Mouse (Mus musculus) forebrain, embryonic 11.5 days (tissue): ENCODE measurements around the gene Zfp398. TPM values are rescaled to one million over a fixed set of nuclear protein-coding genes. Genes with fewer than 3 reads are reported as not detected.
A peak's percentile ranks its signal among the peaks of the same experiment; 100 is the strongest.

Experiments
- ATAC-seq: fragments of 200-750 bp; cut with Nextera tagmentation; replicated peaks from 2 replicates; pipeline ENCODE4 v1.8.0; 2017; ENCODE audit warnings: moderate TSS enrichment; ENCODE audit not compliant: low FRiP score
- DNase-seq: peaks from one replicate; pipeline ENCODE4 v3.0.0-alpha.2; 2017; ENCODE audit warnings: low spot score
- H3K27ac ChIP-seq: fragments of 300-500 bp; sonication (generic); 2 replicates; pipeline ENCODE4 v1.5.1; 2014; ENCODE audit warnings: low read depth, low read length
- H3K27me3 ChIP-seq: fragments of 300-500 bp; sonication (generic); 2 replicates; pipeline ENCODE4 v1.6.1; 2014; ENCODE audit warnings: mild to moderate bottlenecking, low read length, mixed read lengths; ENCODE audit not compliant: control insufficient read depth, insufficient read depth
- H3K36me3 ChIP-seq: fragments of 300-500 bp; sonication (generic); 2 replicates; pipeline ENCODE4 v1.6.1; 2014; ENCODE audit warnings: mild to moderate bottlenecking, low read length, moderate library complexity, mixed read lengths; ENCODE audit not compliant: control insufficient read depth, insufficient read depth
- H3K4me1 ChIP-seq: fragments of 300-500 bp; sonication (generic); replicated peaks from 2 replicates; pipeline ENCODE4 v1.6.1; 2014; ENCODE audit warnings: low read length, mixed read lengths; ENCODE audit not compliant: control insufficient read depth, insufficient read depth
- H3K4me2 ChIP-seq: fragments of 300-500 bp; sonication (generic); 2 replicates; pipeline ENCODE4 v1.6.1; 2014; ENCODE audit warnings: low read depth, mild to moderate bottlenecking, low read length, moderate library complexity, mixed read lengths; ENCODE audit not compliant: severe bottlenecking
- H3K4me3 ChIP-seq: fragments of 300-500 bp; sonication (generic); 2 replicates; pipeline ENCODE4 v1.5.1; 2014; ENCODE audit warnings: low read depth, low read length
- H3K9ac ChIP-seq: fragments of 300-500 bp; sonication (generic); 2 replicates; pipeline ENCODE4 v1.6.1; 2014; ENCODE audit warnings: low read length
- H3K9me3 ChIP-seq: fragments of 300-500 bp; sonication (generic); 2 replicates; pipeline ENCODE4 v1.6.1; 2016; ENCODE audit warnings: low read length, mixed read lengths; ENCODE audit not compliant: control insufficient read depth
- WGBS: fragments of 180-500 bp; shearing (Covaris S2); extraction: QIAGEN DNeasy Blood & Tissue Kit; methylation state at CpG from one replicate; pipeline ENCODE4 v1.1.7; 2014; 5-methylcytosine and 5-hydroxymethylcytosine counted together
- polyA plus RNA-seq: library from polyadenylated mRNA; unstranded; fragments of >200 nt; fragmentation: Nextera tagmentation; extraction: Ambion mirVana; gene quantifications from 2 replicates; pipeline ENCODE4 v1.2.1, GENCODE M21; 2014

Gene Zfp398
- polyA plus RNA-seq, 1 experiment from 2014 or later, result 9.2 TPM

DNA sequence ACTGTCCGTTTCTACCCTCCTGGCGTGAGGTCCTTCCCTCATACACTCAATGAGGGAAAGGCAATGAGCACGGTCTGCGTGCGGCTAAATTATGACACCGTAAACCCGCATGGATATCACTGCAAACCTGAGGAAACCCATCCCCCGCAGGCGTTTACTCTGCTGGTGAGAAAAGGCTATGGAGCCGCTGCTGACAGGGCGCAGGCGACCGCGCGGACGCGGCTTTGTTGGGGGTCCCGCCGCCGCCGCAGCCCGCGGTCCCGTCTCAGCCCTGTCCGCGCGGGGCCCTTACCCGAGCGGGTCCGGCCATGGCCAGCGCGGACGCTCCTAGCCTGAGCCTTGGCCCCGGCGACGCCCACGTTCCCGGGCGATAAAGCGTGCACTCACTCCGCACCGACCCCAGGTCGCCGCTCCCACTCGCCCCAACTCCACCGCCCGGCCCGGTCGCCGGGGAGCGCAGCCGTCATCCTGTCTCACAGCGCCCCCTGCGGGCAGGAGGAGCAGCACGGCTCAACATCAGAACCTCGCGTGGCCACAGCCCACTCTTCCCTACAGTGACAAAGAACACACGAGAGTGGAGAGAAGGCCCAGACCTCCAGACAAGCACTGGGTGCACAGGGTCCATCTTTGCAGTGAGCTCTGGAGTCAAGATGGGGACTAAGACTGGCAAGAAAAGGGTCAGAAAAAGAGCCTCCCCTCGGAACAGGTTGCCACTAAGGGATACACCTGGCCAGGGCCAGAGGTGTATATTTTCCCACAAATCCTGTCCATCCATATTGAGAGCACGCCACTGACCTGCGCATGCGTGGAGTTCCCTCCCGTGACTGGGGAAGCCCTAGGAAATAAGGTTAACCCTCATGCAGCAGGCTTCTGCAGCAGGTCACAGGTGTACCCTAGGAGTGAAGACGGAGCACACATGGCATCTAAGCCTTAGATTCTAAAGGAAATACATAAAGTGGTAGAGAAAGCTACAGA lies 5.1 kb upstream of the Zfp398 start, which contains the start of gene Zfp786:
Gene Zfp786, minus strand, starts transcription at position 764 of the 975 bp plus-strand sequence.
- Histone ChIP-seq H3K9ac (peak within 1 kb of the TSS; percentile 89), H3K4me1 (peaks cover 3% of the 10 kb centered on the region; the same call in 1 of the 2 replicates), H3K9me3 (no peaks in the 10 kb centered on the region), H3K4me2 (peak within 1 kb of the TSS; percentile 58), H3K36me3 (no peaks in the 10 kb centered on the region), H3K27ac (peak within 1 kb of the TSS; percentile 77), H3K27me3 (no peaks in the 10 kb centered on the region), H3K4me3 (peak within 1 kb of the TSS; percentile 84)
- ATAC-seq, result peak; percentile 92
- DNase-seq, result peak; percentile 98
- WGBS, result 2% methylated on average over 64 of the region's 64 CpGs

DNA sequence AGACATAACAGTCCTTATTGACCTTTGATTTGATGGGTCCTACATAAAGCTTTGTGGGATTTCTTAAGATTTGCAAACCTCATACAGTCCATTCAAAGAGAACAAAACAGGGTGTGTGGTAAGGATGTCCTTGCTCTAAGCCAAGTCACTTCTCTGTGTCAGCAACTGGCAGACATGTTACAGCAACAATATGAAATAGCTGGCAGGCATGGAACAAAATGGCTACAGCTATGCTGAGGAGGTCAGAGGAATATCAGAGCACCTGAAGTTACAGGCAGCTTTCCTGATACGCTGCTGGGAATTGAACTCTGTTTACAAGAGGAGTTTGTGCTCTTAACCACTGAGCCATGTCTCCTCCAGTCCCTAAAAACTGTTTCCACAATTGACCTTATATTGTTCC lies 3.2 kb upstream of the Zfp398 start:
- Histone ChIP-seq H3K9ac (no peak overlapping the region), H3K36me3 (no peaks in the 10 kb centered on the region), H3K27ac (no peak overlapping the region), H3K4me1 (peaks cover 3% of the 10 kb centered on the region; the same call in 1 of the 2 replicates), H3K27me3 (no peaks in the 10 kb centered on the region), H3K9me3 (no peaks in the 10 kb centered on the region), H3K4me2 (no peak overlapping the region), H3K4me3 (no peak overlapping the region)
- no peak for ATAC-seq
- no peak for DNase-seq
- 82% methylated on average over 1 of the region's 1 CpGs for WGBS

- H3K4me3 ChIP-seq, result peak overlapping the region; percentile 88
- under 1% methylated on average over 49 of the region's 49 CpGs for WGBS
- no peaks in the 10 kb centered on the region for H3K36me3 ChIP-seq
- no peaks in the 10 kb centered on the region for H3K4me1 ChIP-seq
- H3K9ac ChIP-seq, result peak overlapping the region; percentile 86
- no peaks in the 10 kb centered on the region for H3K27me3 ChIP-seq
- peak; percentile 82 for ATAC-seq
- no peaks in the 10 kb centered on the region for H3K9me3 ChIP-seq
- H3K4me2 ChIP-seq, result peak overlapping the region; percentile 71
- H3K27ac ChIP-seq, result peak overlapping the region; percentile 93
- DNase-seq, result peak; percentile 78
Measured at GRCm38 (mm10) chr6:47835984-47836521, 592 bp downstream of the Zfp398 start.

DNA sequence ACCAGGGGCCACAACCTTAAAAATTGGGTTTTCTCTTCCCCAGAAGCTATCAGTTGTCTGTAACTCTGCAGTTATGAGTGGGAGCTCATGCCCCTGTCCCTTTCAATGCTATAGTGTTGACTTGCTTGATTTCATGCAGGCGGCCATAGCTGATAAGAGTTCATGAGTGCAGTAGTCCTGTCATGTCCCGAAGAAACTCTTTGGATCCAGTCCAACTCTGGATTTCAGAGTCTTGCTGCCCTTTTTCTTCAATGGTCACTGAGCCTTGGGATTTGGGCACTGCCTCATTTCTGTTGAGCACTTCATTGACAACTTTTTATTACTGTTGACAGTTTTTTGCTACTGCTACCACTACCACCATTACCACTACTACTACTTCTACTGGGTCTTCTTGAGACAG lies 2.2 kb downstream of the Zfp398 start:
- Histone ChIP-seq H3K27ac (no peak overlapping the region), H3K9me3 (no peaks in the 10 kb centered on the region), H3K4me3 (no peak overlapping the region), H3K36me3 (no peaks in the 10 kb centered on the region), H3K4me1 (no peaks in the 10 kb centered on the region), H3K27me3 (no peaks in the 10 kb centered on the region), H3K4me2 (no peak overlapping the region), H3K9ac (no peak overlapping the region)
- no peak for ATAC-seq
- DNase-seq, result no peak
- WGBS, result 90% methylated on average over 2 of the region's 2 CpGs

DNA sequence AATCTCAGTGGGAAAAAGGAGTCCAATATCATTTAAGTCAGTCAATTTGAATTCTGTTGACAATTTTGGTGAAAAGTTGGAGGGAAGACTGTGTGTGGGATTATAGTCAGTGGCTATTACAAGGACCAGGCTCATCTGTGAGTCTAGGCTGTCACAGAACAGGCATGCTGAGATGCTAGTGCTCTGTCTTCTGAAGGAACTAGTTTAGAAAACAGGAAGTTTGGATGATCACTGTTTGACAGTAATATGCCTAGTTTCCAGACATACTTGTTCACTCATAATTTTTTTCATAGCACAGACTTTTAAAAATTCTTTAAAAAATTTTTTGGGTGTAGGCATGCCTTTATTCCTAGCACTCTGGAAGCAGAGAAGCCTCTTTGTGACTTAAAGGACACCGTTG lies 5.6 kb downstream of the Zfp398 start:
- H3K9ac ChIP-seq, result no peak overlapping the region
- no peaks in the 10 kb centered on the region for H3K27me3 ChIP-seq
- no peak overlapping the region for H3K4me2 ChIP-seq
- H3K9me3 ChIP-seq, result no peaks in the 10 kb centered on the region
- H3K36me3 ChIP-seq, result no peaks in the 10 kb centered on the region
- H3K4me1 ChIP-seq, result no peaks in the 10 kb centered on the region
- WGBS, result 96% methylated on average over 1 of the region's 1 CpGs
- no peak overlapping the region for H3K27ac ChIP-seq
- ATAC-seq (no peak), DNase-seq (no peak)
- no peak overlapping the region for H3K4me3 ChIP-seq

DNA sequence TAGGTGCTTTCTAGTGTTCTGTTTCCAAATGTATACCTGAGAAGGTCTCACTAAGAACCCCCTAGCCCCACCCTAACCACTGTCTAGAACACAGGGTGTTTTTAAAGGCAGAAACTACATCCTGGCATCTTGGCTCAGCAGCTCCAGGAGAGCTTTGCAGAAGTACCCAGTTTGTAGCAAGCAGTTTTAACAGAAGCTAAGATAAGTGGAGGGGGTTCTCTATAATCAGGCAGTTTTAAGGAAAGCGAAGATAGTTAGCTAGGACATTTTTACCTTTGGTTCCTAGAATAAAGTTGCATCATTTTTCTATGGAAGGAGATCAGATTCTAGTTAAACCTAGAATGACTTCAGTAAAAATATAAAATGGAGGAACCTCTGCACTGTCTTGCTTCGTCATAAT lies 6.4 kb downstream of the Zfp398 start:
- H3K27ac ChIP-seq, result no peak overlapping the region
- 91% methylated on average over 2 of the region's 2 CpGs for WGBS

GRCm38 (mm10) chr6:47842337-47842736 lies 6.9 kb downstream of the Zfp398 start:
- H3K27ac ChIP-seq, result no peak overlapping the region
- DNase-seq, result no peak
- H3K9me3 ChIP-seq, result no peaks in the 10 kb centered on the region
- no peak overlapping the region for H3K9ac ChIP-seq
- no peak for ATAC-seq
- no peak overlapping the region for H3K4me2 ChIP-seq
- H3K36me3 ChIP-seq, result no peaks in the 10 kb centered on the region
- H3K27me3 ChIP-seq, result no peaks in the 10 kb centered on the region
- H3K4me3 ChIP-seq, result no peak overlapping the region
- WGBS, result 83% methylated on average over 1 of the region's 1 CpGs
- H3K4me1 ChIP-seq, result no peaks in the 10 kb centered on the region

More for the DNA sequence above, 6.4 kb downstream of the Zfp398 start:
- ATAC-seq (no peak), DNase-seq (no peak)
- Histone ChIP-seq H3K9me3 (no peaks in the 10 kb centered on the region), H3K27me3 (no peaks in the 10 kb centered on the region), H3K9ac (no peak overlapping the region), H3K36me3 (no peaks in the 10 kb centered on the region), H3K4me3 (no peak overlapping the region), H3K4me2 (no peak overlapping the region), H3K4me1 (no peaks in the 10 kb centered on the region)

DNA sequence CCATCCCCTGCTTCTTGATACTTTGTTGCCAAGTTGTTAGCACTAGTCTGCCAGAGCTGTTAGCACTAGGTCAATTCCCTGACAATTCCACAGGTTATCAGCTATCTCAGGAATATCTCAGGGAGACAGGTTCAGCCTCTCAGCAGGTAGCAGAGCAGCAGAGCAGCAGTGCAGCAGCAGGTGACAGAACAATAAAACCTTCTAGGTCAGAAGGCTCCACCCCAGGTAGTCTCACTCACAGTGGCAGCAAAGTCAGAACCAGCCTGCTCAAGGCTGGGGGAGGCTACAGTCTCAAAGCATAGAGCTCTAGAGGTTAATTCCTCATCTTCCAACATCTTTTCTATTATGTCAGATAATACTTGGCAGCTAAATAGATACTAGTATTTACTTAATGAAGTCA lies 10.3 kb downstream of the Zfp398 start:
- Histone ChIP-seq H3K9ac (no peak overlapping the region), H3K27ac (no peak overlapping the region), H3K27me3 (no peaks in the 10 kb centered on the region), H3K36me3 (no peaks in the 10 kb centered on the region), H3K4me3 (no peak overlapping the region), H3K9me3 (no peaks in the 10 kb centered on the region), H3K4me1 (no peaks in the 10 kb centered on the region), H3K4me2 (no peak overlapping the region)
- ATAC-seq (no peak), DNase-seq (no peak)
